Mouse (Mus musculus) cerebellum, postnatal 25 days (tissue): ENCODE measurements at regions not wholly inside any gene's neighbourhood (a gene's known extent, or its start where the extent isn't known, plus 50 kb on each side); places are given as distances from the start of the nearest gene placed in this dataset.

Source experiments
- DNase-seq, 2 experiments: peaks; one replicate each; pipeline ENCODE4 v3.0.0; 2021; ENCODE audit warnings: mixed read lengths in 2 of 2

DNA sequence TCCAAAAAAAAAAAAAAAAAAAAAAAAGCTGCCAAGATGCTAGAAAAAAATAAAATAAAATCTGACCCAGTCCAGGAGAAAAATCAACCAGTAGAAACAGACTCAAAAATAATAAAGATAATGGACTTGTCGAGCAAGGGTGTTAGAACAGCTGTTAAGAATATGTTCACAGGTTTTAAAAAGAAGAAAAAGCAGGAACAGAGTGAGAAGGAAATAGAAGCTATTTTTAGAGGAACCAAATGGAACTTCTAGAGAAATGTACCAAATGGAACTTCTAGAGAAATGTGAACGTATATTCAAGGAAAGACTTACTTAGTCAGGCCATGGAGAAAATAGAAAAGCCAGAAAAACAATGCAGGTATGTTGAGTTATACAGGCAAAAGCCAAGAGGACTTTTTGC, 662.4 kb upstream of the Jmjd1c start:
- DNase-seq: no peak

DNA sequence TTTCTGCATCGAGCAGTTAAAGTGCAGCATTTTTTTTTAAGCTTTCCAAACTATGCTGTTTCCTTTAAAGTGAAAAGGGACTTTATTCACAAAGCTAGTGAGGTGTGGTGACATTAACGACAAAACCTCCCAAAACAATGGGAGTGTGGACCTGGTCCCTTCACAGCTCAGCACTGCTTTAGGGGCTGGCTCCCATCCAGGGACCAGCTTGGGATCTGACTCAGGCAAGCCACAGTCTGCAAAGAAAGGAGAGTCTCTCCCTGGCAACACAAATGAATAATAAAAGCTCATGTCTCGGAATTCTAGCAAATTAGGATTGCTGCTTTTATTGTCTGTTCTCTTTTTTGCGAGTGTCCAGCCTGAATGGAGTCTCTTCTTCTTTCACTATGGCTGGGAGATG, 625.2 kb upstream of the Jmjd1c start:
- DNase-seq: peak; percentile 79 to 90

DNA sequence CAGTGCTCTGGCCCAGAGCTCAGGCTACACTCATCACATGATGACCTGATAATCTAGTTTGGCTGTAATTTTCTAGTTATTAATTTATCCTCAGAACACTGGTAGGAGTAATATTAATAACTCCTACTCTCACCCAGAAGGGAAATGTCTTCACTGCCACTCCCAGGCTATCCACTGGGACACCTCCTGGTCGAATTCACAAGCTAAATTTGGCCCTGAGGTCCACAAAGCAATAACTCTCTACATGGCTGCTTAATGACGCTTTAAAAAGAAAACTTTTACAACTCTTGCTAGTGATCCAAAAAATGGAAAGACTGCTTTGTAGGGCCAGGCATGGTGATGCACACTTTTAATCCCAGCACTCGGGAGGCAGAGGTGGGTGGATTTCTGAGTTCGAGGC, 623.9 kb upstream of the Jmjd1c start:
- DNase-seq: no peak

DNA sequence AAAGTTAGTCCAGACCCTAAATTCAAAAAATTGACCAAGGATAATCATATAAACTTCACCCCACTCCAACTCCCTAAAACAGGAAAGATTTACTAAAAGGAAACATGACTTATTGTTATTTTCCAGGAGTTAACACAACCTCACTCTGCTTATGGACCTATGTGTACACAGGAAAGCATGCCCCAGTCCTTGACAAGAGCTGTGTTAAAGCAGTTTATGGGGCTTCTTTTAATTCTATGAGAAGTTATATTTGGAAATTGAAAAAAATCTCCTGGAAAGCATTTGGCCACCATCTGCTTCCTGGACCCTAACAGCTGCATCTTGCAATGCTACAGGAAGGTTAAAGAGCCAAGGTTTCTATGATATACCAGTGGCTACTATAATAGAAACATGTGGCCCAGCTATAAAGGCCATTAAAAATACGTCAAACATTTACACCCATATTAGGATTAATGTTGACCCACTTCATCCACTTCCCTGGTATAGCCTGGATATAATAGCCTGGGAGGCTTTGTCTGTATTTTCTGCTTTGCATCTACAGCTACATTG, 620.7 kb upstream of the Jmjd1c start:
- no peak for DNase-seq

DNA sequence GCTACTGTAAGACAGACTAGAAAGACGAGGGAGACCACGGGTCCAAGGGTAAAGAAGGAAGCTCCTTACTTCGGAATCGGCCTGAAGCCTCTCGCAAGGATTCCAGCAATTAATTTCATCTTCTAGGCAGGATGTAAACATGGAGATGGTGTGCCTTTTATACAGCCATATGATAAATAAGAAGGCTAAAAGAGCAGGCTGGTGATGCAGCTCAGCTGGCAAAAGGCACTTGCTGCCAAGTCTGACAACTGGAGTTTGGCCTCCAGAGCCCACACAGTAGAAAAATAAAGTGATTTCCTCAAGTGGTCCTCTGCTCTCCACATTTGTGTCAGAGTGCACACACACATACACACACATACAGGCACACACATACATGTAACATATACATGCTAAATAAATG, 605.1 kb upstream of the Jmjd1c start:
- DNase-seq: no peak

DNA sequence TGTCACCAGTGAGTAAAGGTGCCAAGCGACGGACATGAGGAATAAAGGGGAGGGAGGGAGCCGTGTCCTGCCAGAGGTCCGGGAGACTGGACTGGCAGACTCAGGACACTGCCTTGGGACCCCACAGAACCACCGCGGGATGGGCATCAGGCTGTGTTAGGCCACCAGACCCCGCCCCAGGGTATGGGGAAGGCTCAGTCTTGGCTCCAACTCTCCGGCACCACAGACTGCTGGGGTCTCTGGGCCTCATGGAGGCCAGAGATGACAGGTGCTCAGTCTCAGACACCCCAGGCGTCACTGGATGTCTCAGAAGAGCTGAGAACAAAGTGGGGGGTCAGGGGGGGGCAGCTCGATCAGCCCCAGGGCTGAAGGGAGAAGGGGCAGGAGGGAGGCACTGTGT, 604.1 kb upstream of the Jmjd1c start:
- DNase-seq: no peak

DNA sequence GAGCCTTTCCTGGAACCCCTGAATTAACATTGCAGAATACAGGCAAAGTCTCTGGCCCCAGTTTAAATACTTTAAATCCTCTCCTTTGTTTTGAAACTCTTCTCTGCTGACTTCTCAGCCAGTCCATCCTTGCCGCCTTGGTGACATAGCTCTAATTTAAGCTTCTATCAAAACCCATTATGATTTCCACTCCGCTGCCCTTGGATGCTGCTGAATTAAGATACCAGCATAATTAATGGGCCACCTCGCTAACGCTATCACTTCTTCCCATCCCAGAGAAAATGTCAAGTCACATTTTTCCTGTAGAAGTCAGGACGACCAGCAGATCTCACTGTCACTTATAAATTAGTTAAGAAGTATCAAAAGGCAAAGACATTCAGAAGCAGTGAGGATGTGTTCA, 556.1 kb upstream of the Jmjd1c start:
- DNase-seq: no peak

DNA sequence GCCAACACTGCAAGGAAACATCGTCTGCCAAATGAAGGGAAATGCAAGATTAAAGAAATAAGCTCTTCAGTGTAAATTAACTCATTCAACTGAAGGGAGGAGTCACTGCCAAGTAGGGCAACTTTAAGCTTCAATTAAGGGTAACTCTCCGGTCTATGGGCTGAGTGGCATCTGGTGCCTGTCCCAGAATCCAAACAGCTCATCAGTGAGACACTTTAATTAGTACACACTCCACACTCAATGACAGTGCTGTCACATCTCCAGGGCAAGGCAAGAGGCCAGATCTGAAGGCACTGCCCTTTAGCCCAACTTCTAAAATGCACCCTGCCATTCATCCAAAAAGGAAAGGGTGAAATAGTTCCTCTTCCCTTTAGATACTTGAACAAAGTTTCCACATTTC, 549.3 kb upstream of the Jmjd1c start:
- DNase-seq: peak; percentile 19 to 56

DNA sequence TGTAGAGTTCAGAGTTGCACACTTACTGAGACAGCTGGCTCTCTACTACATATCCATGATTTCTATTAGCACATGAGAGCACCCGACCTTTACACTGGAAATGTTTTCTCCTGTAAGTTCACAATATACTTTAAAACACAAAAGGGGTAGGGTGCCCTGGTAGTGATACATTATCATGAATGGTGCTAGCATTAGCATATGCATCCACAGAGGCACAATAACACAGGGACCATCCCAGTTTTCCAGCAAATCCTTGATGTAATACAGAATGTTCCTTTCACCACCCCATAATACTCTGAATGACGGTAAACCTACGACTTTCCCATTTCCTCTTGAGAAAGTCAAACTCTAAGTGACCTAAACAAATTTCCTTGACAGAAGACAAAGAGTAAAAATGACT, 548.3 kb upstream of the Jmjd1c start:
- DNase-seq: no peak

DNA sequence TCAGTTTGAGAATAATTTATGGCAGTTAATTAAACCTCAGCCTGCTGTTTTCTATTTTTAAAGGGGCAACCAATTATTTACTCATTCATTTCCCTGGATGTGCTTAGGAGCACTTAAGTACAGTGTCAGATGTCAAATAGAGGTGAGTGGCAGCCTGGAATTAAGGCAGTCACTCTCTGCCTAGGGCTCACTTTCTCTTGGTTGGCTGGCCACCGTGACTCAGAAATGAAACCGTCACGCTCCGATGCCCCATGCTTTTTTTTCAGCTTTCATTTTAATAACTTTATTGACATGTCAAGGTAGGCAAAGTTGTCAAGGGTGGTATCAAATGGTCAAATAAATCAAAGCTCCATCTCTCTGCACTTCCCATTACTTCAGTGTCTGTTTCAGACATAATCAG, 547.9 kb upstream of the Jmjd1c start:
- no peak for DNase-seq

DNA sequence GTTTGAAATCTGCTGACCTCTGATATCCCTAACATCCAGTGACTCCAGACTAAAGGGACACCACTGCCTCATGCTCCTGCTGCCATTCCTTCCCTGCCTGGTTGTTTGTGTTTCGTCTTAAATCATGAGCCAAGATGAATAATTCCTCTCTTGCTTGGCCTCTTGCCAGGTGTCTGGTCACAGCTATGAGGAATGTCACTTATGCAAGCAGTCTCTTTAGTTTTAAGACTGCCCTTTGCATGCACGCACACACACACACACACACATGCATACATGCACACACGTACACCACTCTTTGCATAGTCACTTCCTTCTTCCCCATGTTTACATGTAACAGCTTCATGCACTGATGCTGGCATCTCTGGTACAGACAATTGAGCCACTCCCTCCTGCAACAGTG, 543.0 kb upstream of the Jmjd1c start:
- DNase-seq: peak in 1 of 2 experiments; percentile 14

DNA sequence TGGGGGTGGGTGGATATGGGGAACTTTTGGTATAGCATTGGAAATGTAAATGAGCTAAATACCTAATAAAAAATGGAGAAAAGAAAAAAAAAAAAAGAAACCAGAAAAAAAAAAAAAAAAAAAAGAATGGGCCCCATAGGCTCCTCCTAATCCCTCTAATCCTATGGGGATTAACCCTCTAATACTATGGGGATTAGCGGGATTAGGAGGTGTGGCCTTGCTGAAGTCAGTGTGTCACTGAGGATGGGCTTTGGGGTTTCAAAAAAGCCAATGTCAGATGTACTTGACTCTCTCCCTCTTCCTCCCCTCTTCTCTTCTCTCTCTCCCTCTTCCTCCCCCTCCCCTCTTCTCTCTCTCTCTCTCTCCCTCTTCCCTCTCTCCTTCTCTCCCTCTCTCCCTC, 541.7 kb upstream of the Jmjd1c start:
- DNase-seq: no peak

DNA sequence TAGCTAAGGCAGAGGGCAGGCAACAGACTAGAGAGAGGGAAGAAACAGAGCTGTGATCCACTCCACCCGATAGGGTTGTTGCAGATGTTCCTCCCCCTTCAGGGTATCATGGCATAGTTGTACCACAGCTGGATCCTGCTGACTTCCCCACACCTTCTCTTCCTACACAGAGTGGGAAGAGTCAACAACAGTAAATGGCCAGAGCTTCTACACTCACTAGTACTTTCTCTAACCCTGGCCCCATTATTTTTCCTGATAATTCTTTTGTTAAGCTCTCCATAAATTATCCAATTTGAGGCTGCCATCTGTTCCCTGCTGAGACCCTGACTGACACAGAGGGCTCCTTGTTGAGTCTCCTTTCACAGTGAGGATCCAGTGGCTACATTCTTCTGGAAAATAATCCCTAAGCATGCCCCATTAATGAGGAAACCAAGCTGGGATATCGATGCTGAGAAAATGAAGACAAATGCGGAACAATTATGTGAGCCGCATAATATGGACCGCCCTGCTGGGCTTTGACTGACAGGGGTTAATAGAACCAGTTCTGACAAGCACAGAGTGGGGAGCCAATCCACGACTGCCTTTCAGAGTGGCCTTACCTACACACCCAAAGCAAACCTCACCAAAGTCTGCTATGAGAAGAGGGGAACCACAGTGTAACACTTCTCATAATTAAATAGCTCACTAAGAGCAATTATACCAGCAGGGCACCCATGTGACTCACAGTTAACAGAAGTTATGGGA, 537.7 kb upstream of the Jmjd1c start:
- no peak for DNase-seq

DNA sequence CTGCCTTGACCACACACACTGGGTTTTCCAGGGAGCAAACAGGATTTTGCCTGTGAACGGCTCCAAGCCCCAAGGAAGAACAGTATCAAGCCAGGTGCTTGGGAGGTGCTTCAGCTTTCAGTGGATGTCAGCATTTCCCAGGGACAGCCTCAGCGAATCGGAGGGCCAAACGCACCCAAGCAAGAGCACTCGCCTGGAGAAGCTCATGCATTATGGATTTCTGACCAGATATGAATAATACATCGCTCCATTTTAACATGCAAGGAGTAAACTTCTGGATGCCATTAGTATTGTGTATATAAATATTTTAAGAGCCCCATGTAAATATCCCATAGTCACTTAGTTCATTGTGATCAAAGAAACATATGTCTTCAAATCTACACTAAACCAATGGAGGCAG, 530.6 kb upstream of the Jmjd1c start:
- DNase-seq: no peak

DNA sequence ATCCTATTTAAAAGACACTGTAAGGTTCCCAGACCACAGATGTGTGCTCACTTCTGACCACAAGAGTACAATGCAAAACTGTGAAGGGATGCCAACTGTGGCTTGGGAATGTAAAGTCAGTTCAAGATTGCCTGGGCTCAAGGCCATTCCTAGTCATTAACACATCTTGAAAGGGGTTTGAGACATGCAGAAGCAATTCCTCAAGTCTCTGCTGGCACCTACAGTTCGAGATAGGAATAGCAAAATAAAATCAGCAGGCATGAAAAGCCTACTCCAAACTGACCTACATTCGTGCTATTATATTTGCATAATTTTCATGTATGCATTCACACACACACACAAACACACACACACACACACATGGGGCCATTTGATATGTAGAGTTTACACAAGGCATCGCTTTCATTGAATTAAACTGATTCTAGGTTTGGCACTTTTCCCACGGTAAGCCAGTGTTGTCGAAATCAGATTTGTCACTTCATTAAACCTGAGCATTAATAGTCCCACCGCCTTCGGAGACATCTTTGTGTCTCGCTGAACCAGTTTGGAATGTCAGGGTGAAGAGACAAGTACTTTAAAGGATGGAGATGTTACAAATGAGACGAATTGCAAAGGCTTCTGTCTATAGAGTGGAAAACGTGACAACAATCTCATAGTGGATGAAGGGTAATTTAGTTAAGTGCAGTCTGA, 520.9 kb upstream of the Jmjd1c start:
- DNase-seq: peak; percentile 58 to 67

DNA sequence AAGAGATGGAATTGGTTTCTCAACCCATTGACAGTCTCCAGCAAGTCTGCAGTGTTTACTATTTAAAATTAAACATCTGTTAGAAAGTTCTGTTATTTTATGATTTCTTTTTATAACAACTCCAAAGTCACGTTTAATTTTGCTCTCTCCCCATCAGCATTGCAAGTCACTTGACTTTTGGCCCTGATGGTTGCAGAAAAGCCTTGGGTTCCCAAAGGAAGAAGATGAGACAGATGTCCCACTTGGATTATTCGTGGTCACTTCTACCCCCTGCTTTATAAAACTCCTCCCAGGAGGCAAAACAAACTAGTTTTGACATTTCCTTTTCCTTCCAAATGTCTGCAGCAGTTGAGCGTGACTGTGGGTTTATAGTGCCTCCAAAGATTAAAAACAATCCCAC, 502.9 kb upstream of the Jmjd1c start:
- no peak for DNase-seq

DNA sequence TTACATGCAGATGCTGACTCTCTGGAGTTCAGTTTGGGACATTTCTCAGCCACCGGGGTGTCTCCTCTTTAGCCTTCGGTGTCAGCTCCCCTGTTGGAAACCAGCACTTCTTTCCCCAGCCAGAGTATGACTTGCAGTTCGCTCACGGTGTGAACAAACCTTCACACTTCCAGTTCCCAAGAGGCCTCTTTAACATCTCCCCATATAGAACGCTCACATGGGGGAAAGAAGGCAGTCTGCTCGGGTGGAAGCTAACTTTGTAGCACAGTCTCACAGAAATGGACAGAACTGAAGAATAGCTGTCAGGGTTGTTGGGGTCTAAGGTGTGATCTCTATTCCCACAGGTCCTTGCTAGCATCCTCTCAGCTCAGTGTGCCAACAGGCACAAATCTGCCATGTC, 502.4 kb upstream of the Jmjd1c start:
- no peak for DNase-seq

DNA sequence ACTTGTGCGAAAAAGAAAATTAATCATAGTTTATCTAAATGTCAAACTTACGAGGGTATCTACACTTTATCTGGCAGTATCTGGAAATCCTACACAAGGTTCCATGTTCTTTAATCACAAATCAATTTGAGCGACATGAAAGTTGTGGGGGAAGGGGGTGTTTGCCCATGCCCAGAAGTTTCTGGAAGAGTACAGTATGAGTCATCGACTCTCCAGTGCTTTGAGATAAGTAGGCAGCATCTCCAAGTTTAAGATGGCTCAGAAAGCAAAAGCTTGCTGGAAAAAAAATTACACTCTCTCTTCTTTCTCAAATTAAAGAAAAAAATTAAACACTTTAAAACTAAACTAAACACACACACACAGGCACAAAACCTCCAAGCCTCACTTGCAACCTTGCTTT, 498.0 kb upstream of the Jmjd1c start:
- no peak for DNase-seq

DNA sequence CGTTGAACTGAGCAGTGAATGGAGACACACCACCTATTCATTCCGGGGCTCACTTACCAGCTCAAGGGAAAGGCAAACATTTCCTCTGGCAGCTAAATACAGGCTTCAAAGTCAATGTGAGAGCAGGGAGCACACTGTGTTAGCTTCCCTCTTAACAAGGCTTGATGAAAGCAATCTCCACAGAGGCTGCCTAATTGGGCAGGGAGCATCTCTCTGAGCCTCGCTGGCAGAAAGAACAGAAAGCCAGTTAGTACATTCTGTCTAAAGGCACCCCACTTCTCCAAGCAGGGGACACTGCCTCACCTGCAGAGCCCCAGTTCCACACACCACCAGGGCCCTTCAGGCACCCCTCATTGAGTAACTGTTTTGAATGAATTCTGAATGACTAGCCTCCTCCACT, 488.8 kb upstream of the Jmjd1c start:
- DNase-seq: no peak

DNA sequence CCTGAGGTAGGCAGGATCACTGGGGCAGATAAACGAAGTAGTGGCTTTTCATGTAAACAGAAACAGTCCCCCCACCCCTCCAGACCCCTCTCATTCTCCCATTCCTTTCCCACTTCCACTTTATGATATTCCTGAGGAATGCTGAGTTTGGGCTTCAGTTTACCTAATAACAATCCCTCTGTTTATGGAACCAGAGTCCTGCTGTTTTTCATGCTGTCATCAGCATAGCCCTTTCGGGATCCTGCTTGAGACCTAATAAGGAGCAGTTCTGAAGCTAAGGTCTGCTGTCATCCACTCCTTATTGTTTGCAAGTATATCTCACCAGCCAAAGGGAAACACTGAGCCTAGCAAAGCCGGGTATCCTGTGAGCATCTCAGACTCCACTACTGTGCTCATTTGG, 479.6 kb upstream of the Jmjd1c start:
- no peak for DNase-seq

DNA sequence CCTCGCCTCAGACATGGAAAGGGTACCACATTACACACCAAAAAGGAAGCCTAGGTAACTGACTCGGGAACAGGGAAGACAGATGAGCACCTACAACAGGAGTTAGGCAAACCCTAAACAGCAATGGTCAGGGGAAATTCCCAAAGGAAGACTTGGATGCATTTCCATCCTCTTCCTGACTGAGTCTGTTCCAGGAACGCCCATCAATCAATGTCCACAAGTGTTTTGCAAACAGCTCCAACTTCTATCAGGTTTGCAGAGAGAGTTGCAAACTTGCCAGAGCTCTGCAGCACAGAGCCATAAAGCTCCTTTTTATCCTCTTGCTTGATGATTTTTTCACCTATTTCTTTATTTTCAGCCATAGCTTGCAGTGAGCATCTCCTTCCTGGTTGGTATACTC, 464.9 kb upstream of the Jmjd1c start:
- DNase-seq: no peak

DNA sequence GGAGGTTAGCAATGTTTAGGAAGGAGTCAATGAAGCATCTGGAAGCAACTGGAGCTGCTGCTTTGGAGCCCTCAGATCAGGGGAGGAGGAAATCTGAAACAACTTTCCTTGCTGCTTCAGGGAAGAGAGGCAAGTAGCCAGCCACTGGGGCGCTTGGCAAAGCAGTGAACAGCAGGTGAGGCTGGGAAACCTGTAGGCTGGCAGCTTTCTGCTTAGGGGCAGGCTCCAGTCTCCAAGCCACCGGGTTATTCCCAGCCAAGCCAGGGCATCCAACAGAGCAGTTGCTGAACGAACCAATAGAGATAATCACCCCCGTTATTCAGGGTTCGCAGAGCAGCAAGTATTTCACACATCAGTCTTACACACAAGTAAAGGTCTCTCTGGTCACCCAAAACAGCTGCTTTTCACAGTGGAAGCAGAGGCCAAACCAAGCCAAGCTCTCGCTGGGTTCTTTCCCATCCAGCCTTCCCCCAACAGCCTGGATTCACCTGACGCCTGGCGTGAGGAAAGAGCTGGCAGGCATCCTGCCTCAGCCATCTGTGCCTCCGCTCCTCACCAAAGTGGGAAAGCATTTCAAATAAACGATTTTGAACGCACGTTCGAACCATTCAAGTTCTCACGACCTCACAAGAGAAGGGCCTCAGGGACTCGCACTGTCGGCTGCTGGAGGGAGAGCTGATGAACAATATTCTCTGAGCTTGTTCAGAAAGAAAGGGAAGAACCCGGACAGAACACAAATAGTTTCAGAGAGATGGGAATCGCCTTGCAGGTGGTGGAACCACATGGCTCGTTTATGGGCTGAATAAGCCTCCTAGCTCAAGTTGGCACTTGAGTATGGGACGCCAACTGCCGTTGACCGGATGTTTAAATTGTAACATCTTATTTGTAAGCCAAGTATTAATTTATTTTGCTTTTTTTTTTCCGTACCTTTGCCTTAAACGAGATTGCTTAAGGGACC, 454.8 kb upstream of the Jmjd1c start:
- DNase-seq: peak; percentile 97 to 98

DNA sequence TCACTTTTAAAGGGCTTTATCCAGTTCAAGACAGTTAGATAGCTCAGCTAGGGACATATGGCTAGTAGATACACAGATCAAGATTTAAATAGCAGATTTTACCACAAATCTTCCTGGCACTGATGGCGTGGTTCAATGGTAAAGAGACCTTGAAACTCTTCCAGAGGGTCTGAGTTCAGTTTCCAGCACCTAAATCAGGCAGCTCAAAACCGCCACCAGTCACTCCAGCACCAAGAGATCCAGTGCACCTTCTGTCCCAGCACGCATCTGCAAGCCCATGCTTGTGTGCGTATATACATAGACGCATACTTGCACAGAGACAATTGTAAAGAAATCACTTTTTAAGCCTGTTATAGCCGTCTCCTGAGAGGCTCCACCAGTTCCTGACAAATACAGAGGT, 454.0 kb upstream of the Jmjd1c start:
- peak; percentile 43 to 52 for DNase-seq
